Mouse (Mus musculus): ENCODE measurements around the gene Bmp8a. TPM values are rescaled to one million over a fixed set of nuclear protein-coding genes. Genes with fewer than 3 reads are reported as not detected.
A peak's percentile ranks its signal among the peaks of the same experiment; 100 is the strongest.

Gene Bmp8a
- total RNA-seq, 2 experiments from 2014 or later, result 0.14 TPM; not detected in 1

DNA sequence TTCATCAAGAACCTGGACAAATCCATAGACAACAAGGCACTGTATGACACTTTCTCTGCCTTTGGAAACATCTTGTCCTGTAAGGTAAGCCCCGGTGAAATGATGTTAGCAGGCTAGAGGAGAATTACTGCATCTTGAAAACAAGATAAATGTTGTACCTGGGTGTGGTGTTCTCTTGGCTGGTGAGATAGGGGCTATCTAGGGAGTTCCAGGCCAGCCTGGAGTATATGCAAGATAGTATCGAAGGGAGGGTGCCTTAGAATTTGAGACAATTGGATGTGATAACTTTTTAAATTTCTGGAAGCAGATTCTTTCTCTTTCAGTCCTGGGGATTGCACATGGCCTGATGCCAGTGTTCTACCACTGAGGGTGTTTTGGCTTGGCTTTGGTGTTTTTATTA, 56.3 kb downstream of the Bmp8a start:
- DNase-seq, result no peak

GRCm38 (mm10) chr4:123284731-123285624, 58.1 kb downstream of the Bmp8a start:
- no peak for DNase-seq

DNA sequence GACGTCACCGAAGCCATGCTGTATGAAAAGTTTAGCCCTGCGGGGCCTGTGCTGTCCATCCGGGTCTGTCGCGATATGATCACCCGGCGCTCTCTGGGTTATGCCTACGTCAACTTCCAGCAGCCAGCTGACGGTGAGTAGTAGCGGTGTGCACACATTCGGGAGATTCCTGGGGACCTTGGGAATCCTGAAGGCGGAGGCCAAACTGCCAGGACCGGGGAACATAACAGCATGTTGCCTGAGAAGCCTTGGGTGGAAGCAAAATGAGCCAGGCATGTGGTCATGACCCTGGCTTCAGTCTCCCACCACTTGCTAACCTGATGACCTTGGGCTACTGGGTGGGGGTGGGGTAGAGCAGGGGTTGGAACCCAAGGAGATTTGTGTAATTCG, 59.4 kb downstream of the Bmp8a start:
- DNase-seq, result peak; percentile 55

- DNase-seq, result peak; percentile 56
These were observed 60.0 kb downstream of the Bmp8a start for GRCm38 (mm10) chr4:123282915-123283674.

- peak; percentile 94 for DNase-seq
These were observed 60.6 kb downstream of the Bmp8a start for GRCm38 (mm10) chr4:123282500-123282899.

DNA sequence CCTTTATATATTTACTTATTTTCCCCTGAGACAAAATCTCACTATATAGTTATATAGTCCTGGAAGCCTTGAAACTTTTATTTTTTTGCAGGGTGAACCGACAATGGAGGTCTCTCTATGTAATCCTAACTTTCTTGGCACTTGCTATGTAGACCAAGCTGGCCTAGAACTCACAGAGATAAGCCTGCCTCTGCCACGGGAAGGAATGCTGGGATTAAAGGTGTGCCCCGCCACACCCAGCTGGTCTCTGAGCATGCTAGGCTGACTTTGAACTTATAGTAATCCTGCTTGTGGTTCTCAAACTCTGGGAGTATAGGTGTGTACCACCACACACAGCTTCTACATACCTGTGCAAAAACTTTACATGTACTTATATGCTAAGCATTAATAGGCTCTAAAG, 62.9 kb downstream of the Bmp8a start:
- no peak for DNase-seq

GRCm38 (mm10) chr4:123271063-123271462, 72.0 kb downstream of the Bmp8a start:
- DNase-seq, result no peak

Other genes with a start within 250 kb of the Bmp8a start
- not detected for gene Bmp8b, start 238.1 kb downstream of the Bmp8a start, total RNA-seq (2021)
- gene Oxct2b, start 227.0 kb downstream of the Bmp8a start, total RNA-seq (2021), result not detected
- gene Ppie, start 203.3 kb downstream of the Bmp8a start, total RNA-seq (2021), result 10 to 100 TPM; 33.5 to 35.2 TPM
- gene Hpcal4, start 160.0 kb downstream of the Bmp8a start, total RNA-seq (2021), result under 1 TPM; 0.26 to 0.54 TPM
- 10 to 100 TPM; 21.3 to 24.6 TPM for gene Nt5c1a, start 141.7 kb downstream of the Bmp8a start, total RNA-seq (2021)
- gene Heyl, start 109.7 kb downstream of the Bmp8a start, total RNA-seq (2021), result 10 to 100 TPM; 26.9 to 28.3 TPM
- 100 to 1,000 TPM; 246 to 255 TPM for gene Pabpc4, start 80.9 kb downstream of the Bmp8a start, total RNA-seq (2021)
- not detected for gene Oxct2a, start 19.6 kb downstream of the Bmp8a start, total RNA-seq (2021)

Measured in heart, postnatal 4 days (tissue).